Mouse (Mus musculus): ENCODE measurements around the gene Arhgef10l. TPM values are rescaled to one million over a fixed set of nuclear protein-coding genes. Genes with fewer than 3 reads are reported as not detected.
A peak's percentile ranks its signal among the peaks of the same experiment; 100 is the strongest.

Arhgef10l gene
- polyA plus RNA-seq, 1 experiment from 2014 or later, result 12.5 TPM

DNA sequence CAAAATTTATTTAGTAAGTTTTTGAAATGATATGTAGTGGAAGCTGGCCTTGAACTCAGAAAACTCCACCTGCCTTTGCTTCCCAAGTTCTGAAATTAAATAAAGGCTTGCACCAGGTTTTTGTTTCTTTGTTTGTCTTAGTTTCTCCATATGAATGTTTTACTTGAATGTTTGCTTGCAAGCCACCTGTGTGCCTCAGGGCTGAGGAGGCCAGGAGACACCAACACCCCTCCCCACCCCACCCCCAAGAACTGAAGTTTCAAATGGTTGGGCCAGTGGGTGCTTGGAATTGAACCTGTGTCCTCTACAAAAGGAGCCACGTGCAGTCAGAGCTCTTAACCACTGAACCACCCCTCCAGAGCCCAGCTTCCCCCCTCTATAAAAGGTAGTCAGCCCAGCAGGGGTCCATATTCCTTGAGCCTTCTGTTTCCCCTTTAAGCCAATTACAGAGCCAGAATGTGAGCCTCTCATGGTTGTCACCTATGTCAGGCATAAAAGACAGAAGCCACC, 28.8 kb upstream of the Arhgef10l start:
- DNase-seq (ENCODE audit: low spot score), result no peak

DNA sequence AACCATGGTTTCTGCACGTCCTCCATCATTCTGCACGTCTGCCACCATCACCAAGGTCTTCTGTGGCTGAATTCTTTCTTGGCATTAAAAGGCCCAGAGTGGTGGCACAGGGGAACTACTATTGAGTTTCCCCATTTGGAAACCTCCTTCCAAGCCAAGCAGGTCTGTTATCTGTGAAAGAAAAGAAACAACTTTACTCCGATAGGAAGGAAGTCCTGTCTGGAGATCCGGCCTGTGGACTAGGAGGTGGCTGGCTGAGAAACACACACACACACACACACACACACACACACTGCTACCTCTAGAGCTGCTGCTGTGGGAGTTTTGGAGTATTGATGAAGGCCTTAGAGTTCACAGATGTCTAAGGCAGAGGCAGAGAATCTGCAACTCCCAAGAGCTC, 27.7 kb upstream of the Arhgef10l start:
- no peak for DNase-seq (ENCODE audit: low spot score)

DNA sequence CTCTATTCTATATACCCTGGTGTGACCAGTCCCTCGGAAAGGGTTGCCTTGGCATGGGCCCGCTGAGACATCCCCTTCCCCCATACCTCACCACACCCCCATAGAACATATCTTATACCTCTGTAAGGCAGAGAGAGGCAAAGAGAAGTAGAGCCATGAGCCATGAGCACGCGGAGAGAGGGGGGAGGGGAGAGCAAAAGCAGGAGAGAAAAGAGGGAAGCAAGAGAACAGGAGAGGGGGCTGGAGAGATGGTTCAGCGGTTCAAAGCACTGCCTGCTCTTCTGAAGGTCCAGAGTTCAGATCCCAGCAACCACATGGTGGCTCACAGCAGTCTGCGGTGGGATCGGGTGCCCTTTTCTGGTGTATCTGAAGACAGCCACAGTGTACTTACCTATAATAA, 25.7 kb upstream of the Arhgef10l start:
- DNase-seq (ENCODE audit: low spot score), result no peak

DNA sequence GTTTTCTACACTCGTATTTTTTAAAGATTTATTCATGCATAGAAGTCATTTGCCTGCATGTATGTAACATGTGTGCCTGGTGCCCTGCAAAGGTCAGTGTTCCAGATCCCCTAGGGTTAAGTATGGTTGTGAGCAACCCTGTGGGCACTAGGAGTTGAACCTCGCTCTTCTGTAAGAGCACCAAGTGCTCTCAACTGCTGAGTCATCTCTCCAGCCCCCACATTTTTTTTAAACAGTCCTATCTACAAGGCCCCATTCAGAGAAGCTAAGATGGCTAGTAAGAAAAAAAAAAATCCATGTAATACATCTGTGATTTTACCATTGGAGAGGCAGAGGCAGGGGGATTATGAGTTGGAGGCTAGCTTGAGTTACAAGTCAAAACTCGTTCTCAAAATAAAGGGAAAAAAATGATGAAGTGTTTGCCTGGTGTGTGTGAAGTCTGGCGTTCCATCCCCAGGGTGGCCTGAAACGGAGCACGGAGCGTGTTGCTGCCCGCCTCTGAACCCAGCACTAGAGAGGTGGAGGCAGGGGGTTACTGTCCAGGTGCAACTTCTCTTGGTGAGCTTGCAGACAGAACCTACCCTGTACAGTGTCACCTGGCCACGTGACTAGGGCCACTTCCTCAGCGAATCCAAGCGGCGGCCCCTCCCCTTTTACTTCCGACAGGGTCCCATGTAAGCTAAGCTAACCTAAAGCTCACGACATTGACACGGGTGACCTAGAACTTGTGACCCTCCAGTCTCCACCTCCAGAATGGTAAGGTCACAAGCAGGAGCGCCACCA, 24.3 kb upstream of the Arhgef10l start:
- DNase-seq (ENCODE audit: low spot score), result peak; percentile 75

DNA sequence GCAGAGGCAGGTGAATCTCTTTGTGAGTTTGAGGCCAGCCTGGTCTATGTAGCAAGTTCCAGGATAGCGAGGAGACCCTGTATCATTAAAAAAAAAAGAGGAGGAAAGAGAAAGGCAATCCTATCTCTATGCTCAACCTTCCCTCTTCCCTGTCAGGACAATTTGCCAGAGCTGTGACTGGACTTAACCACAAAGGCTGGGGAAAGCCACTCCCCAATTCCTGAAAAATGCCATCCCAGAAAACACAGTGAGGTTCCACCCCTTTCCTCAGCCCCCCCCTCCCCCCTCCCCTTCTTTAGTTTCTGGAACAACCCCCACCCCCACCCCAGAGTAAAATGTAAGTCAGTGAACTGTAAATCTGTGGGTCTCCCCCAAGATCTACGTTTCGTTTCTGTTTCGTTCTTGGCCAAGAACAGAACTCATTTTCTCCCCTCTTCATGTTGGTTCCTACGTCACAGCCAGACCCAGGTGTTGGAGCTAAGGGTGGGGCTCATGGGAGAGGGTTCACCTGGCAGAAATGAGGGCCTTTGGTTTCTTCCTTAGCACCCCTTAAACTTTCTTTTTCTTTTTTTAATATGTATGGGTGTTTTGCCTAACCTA, 23.1 kb upstream of the Arhgef10l start:
- no peak for DNase-seq (ENCODE audit: low spot score)

DNA sequence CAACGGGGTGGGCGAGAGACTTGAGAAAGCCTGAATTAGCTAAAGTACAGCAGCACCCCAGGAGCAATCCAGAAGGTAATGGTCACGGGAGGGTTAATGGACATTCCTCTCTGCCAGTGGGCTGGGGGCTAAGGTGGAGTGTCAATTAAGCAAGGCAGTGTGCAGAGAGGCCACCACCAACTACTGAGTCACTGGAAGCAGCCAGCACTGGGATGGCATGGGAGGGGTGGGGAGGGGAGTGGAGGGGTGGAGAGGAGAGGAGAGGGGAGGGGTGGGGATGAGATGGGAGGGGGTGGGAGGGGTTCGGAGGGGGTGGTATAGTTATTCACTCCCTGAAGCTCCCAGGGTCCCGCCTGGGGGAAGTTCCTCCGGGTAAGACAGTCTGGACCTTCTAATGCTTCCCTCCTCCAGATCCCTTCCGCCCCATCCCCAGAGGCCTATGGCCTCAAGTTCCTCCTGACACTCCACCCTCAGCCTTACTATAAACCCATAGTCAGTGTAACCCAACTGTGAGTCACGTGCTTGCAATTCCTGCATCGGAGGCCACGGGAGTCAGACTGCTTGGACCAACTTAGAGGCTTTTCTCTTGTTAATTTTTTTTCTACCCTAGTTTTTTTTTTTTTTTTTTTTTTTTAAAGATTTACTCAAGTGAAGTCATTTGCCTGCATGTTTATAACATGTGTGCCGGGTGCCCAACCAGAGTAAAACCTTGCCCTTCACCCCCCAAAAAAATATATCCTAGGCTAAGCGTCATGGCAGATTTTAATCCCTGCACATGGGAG, 22.4 kb upstream of the Arhgef10l start:
- DNase-seq (ENCODE audit: low spot score), result no peak

DNA sequence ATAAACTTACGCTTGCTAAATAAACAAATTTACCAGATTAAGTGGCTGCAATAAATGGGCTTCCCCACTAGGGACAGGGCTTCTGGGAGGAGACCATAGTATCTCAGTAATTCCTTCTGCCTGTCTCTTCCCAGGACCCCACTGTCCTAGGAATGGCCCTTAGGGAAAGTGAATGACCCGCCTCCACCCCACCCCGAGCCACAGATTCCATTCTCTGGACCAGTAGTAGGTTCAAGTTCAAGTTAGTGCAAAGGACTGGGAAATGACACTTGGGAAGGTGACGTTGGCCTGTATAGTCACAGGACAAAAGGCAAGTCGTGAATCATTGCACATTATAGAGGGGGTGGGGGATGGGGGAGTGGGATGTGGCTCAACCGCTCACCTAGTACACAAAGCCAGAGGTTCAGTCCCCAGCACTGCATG, 19.1 kb upstream of the Arhgef10l start:
- DNase-seq (ENCODE audit: low spot score), result no peak

DNA sequence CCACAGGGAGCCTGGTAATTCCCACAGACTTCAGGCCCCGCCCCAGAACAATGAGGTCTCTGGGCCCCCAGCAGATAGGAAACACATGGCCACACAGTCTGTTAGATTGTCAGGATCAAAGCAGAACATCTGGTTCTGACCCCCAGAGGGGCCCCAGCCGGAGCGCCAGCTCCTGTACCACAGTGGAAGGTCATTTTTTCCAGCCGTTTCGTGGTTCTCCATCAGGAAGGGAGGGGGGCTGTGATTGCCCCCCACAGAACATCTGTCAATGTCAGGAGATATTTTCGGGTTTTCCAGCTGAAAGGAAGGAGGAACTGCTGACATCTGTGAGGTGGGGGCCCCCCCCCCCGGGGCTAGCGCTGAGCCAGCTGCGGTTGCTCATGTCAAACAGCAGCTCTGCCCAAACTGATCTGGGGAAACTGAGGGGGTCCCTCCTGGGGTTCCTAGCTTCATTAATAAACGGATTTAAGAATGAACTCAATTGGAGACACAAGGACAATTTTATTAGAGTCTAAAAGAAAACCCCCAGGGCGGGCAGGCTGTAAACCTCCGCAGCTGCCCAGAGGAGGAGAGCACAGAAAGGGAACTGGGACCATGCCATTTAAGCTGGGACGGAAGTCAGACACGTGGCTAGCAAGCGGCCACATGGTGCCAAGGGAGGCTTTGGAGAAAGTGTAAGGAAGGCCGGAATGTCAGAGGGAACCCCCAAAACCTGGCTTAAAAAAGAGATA, 18.5 kb upstream of the Arhgef10l start:
- peak; percentile 33 for DNase-seq (ENCODE audit: low spot score)

DNA sequence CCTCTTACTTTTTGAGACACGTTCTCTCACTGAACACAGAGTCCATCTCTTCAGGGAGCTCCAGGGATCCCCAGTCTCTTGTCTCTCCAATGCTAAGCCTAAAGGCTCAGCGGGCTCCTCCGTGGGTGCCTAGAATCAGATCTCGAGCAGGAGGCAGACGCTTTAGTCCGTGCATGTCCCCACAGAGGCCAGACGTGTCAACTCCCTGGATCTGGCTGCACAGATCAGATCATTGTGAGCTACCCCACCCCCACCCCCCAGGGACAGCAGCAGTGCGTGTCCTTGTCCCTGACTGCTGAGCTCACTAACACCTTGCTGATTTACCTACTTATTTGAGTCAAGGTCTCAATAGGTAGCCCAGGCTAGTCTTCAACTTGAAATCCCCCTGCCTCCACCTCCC, 17.8 kb upstream of the Arhgef10l start:
- DNase-seq (ENCODE audit: low spot score), result no peak

DNA sequence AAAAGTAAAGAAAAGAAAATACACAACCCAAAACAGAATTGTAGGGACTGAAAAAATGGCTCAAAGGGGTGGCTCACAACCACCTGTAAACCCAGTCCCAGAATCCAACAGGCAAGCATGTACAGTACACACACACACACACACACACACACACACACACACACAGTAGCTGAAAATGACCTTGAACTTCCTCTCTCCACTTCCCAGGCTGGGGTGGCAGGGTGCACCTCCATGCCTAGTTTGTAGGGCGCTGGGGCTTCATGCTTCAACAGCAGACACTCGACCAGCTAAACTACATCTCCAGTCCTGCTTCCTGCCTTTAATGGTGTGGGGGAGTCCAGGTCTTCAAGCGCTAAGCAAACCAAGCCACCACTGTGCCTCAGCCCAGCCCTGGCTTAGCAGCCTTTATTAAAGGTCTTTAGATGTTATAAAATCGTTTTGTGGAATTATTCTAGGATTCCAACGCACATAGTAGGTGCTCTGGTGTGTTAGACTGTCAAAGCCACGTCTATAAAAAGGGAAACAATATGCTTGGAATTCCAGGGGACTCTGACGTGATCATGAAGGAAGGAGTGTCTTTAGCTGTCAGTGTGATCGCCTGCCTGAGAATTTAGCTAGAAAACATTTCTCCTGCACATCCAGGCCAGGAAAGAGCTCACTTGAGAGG, 15.1 kb upstream of the Arhgef10l start:
- peak; percentile 29 for DNase-seq (ENCODE audit: low spot score)

DNA sequence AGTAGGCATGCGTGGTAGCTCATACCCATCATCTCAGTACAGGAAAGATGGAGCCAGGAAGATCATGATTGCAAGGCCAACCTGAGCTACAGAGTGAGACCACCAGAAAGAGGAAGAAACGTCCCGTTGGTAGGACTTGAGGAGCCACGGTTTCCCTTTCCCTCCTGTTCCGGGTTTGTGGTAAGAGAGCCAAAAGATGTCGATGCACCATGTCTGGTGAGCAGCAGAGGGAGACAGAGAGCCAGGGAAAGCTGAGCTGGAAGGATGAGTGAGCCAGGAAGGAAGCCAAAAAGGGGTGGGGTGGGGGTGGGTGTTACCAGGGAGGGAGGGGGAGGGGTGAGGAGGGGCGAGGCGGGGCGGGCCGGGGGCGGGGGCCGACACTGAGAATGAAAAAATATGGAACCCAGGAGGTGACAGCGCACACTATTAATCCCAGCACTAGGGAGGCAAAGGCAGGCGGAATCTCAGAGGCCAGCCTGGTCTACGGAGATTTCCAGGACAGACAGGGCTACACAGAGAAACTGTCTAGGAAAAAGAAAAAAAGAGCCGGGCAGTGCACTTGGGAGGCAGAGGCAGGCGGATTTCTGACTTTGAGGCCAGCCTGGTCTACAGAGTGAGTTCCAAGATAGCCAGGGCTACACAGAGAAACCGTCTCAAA, 14.0 kb upstream of the Arhgef10l start:
- peak; percentile 77 for DNase-seq (ENCODE audit: low spot score)

DNA sequence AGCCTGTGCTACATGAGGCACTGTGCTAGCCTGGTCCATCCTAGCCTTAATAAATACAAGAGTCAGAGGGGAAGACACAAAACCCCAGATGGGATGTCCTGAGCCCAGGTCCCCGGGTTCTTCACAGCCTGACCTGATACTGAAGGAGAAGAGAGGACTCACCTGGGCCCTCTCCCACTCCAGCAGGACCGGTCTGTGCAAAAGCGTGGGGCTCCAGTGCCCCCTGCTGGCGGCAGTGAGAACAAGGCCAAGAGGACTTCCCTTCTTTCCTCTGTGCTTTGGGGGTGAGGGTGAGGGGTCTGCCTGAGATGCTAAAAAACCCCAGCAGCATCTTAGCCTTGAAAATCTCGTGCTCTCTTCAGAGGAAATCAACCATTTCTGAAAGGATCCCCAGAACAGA, 13.2 kb upstream of the Arhgef10l start:
- DNase-seq (ENCODE audit: low spot score), result peak; percentile 77

DNA sequence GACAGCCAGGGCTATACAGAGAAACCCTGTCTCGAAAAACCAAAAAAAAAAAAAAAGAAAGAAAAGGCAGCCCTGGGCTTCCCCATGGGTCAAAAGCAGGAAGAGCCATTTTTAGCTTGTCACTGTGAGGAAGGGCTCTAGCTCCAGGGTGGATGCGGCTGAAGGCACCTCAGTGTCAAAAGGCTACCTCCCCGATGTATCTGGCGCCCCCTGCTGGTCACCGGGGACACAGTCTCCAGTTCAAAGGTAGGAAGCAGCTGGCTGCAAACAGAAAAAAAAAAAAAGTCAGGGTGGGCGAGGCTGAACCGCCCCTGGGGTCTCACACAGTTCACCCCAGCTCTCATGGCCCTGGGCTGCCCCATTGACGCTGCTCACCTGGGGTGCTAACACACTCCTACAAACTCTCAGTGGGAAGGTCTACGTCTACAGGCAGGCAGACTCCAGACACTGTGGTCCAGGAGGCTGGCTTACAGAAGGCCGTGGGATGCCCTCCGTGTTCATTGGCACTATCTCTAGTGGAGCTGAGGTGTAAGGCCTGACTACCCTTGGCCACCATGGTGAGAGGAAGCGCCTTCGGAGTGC, 8.6 kb upstream of the Arhgef10l start:
- DNase-seq (ENCODE audit: low spot score), result peak; percentile 86

DNA sequence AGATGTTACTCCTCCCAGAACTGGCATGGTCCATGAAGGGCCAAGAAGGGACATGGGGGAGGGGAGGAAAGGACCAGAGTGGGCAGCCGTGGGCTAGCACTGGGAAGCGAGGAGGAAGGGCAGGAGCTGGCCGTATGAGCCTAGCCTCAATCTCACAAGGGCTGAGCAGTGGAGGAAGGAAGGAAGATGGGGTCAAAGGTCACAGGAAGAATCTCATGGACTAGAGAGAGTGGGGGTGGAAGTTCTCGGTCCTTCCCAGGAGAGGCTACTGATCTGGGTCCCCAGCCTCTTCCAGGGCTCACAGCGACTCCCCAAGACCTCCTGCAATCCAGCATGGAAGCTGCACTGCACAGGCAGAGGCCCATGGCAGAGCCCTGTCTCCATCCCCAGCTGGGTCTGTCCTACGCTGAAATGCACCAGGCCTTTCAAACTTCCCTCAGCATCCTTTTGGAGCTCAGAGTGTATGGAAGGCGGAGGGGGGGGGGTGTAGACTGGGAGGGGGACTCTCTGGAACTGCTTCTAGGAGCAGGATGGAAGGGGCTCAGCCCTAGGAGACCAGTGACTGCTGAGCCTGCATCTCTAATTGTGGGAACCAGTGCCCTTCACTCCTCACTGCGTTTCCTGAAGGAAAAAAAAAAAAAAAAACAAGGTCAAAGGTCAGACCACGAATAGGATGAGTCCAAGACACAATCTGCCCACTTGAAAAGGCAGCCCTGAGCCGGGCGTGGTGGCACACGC, 7.9 kb upstream of the Arhgef10l start:
- no peak for DNase-seq (ENCODE audit: low spot score)

DNA sequence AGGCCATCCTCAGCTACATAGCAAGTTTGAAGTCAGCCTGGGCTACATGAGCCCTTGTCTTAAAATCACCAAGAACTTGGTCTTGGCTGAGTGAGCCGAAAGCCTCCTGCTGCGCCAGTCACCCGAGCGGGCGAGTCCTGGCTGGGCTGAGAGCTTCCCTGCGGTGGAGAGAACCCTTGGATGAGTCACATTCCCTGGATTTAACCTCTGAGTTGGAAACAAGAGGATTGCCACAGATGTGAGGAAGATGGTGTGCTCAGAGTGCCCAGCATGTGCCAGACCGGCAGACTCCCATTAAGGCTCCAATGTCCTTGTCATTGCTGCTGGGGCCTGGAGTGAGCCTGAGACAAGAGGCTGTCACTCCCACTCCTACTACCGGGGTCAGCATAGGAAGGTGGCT, 2.0 kb upstream of the Arhgef10l start:
- no peak for DNase-seq (ENCODE audit: low spot score)

DNA sequence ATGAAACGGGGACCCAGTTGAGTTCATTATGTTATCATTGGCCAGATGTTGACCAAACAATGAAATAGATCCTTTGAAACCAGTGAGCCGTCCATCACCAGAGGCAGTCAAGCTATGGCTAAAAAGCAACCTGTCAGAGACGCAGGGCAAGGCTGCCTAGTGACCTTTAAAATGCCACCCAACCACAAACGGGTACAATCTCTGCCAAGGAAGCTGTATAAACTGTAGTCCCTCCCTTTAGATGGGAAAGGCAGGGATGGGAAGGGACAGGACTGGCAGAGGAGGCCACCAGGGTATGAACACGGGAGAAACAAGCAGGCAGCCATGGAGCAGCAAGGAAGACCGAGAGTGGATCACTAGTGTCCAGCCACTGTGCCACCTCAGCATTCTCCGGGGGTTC, 759 bp downstream of the Arhgef10l start:
- DNase-seq (ENCODE audit: low spot score), result no peak

DNA sequence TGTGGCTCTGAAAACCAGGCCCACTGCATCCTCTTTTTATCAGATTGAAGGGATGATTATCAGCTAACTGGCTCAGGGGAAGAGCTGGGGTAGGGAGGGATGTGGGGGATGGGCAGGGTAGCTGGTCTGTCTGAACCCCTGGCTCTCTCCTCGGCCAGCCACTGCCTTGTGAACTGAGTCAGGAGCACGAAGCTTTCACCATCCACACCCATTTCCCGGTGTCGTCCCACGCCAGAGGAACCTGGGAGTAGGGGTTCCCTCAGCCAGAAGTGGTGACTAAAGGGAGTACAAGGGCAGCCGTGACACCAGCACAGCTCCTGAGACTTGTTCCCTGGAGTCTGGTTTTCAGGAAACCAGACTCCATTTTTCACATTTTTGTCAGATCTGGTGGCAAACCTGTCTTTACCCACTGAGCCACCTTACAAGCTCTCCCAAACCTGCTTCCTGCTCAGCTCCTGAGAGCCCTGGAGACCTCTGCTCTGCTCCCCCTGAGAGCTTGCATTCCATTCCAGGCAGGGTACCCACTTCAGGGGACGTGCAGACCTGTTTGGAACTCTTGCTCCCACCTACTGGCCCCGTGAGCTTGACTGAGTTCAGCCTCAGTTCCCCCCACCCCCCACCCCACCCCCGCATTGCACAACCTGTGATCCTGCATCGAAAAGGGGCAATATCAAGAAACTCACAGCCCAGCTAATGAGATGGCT, 2.8 kb downstream of the Arhgef10l start:
- DNase-seq (ENCODE audit: low spot score), result no peak

DNA sequence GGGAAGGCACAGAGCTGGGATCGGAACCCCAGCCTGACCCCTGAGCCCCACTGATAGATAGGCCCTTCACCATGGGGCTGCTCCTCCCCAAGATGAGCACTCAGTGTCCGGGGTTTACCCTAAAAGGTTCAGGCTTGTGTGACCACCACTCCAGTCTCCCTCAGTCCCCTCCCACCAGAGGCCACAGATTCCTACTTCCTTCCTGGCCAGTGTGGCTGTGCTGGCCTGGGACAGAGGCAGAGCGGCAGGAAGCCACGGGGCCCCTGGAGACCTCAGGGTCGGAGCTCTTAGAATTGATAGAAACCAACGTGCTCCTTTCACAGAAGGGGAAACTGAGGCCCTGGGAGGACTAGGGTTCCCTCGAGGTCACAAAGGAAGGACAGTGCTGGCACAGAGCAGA, 3.4 kb downstream of the Arhgef10l start:
- DNase-seq (ENCODE audit: low spot score), result no peak

All from thymus, postnatal 0 days (tissue).